Mouse (Mus musculus) embryo, embryonic 10 days (tissue): ENCODE measurements around the gene Sh2b2.
A peak's percentile ranks its signal among the peaks of the same experiment; 100 is the strongest.

Experiments
- DNase-seq: peaks from one replicate; pipeline ENCODE4 v3.0.0-alpha.2; 2015; ENCODE audit warnings: low spot score

Gene Sh2b2

DNA sequence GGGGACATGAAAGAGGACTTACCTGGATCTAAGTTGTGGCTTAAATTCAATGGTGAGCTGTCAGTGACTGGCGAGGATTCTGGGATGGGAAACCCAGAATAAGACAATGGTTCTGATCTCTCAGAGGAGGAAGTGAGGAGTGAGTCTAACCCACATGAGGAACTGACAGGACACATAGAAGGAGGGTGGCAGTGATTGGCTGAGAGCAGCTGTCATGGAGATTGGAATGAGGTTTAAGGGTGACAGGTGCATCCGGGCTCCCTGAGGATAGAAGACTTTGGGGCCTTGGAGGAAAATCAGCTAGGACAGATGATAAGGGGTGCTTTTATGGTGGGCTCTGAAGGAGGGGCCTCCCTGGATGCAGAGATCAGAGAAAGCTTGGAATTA, at the start of gene Sh2b2:
Gene Sh2b2, minus strand, starts transcription at position 105 of the 387 bp plus-strand sequence.
- no peak for DNase-seq

DNA sequence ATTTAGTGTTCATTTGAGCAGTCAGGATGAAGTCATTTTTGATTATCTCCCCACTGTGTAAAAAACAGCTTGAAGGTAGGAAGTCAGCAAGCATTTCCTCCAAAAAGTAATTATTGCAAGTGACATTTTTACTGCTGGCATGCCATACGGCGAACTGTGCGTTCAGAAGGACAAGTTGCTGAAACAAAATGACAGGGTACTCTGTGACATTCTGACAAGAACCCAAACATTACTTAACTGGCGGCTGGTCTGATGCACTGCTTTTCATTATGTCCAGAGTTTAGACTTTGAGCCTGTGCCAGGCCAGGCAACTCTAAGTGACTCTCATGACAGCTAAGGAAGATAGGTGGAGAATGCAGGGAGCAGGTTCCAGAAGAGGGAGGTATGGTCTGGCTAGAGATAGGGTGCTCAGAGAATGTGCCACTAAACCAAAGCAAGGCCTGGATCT, 46.6 kb upstream of the Sh2b2 start:
- no peak for DNase-seq

DNA sequence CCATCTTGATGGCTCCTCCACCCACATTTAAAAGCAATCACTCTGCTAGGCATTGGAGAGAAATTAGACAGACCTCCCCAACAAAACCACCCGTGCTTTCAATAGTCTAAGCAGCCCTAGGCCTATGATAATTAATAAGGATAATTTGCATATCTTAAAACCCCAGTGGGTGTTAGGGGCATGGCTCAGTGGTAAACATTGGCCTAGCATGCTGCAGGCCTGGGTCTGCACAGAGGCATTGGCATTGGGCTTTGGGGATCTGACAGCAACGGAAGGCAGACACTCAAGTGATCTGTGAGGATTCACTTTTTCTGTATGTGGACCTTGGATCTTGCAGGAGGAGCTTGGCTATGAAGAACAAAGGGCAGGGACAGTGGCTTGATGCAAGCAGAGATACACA, 46.0 kb upstream of the Sh2b2 start:
- no peak for DNase-seq

DNA sequence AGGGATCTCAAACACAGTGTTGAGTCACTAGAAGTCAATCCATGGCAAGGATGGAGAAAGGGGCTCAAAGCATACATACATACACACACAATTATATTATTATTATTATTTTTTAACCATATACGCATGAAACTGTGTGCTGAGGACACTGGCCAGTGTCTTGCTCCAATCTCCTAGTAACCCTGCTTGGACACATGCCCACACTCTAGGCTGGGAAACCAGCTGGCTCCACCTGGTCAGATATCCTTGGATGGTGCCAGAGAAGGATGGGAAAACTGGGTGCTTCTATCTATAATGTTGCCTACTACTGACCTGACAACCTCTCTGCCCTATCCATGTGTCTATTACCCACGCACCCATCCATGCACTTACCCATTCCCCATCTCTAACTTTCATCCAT, 45.2 kb upstream of the Sh2b2 start:
- DNase-seq: no peak

DNA sequence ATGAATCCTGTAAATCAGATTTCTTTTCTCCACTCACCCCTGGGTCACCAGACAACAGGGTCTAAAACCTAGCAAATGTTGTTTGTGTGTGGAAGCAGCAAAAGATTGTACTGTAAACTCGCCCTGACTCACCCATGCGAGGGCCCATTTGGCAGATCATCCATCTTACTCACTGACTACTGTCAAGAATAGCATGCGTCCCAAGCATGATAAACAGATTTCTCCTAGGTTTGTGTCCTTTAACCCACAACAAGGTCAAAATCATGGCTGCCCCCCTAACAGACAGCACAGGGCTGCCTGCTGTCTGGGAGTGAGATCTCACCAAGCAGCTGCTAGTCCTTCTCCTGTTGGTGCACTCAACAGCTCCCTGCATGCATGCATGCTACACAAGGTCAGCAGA, 43.4 kb upstream of the Sh2b2 start:
- DNase-seq: no peak

DNA sequence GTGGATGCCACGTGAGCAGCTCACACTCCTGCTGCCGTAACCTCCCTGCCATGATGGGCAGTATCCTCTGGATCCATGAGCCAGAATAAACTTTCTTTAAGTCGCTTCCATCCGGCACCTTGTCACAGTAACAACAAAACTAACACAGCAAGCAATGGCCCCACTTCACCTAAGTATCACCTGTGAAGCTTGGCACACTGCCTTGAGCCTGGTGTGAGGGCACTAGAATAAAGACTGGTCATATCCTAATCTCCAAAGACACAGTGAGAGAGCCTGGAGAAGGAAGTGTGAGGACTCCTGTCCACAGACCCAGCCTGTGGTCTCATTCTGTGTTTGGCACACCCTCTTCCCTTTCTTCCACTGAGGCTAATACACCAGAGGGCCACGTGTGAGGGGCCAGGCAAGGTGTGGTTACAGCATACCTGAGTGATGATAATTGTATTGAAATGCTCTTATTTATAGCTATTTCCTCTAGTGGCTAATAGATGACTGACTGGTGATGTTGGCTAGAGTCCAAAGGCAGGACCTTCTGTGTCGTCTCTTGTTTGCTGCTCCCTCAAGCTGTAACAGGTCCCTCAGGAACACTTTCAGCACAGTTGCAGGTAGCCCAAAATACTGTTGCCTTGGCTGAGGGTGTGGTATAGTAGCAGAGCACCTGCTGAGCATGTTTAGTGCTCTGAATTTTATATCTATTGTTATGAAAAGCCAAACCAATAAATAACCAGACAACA, 42.2 kb upstream of the Sh2b2 start:
- no peak for DNase-seq

DNA sequence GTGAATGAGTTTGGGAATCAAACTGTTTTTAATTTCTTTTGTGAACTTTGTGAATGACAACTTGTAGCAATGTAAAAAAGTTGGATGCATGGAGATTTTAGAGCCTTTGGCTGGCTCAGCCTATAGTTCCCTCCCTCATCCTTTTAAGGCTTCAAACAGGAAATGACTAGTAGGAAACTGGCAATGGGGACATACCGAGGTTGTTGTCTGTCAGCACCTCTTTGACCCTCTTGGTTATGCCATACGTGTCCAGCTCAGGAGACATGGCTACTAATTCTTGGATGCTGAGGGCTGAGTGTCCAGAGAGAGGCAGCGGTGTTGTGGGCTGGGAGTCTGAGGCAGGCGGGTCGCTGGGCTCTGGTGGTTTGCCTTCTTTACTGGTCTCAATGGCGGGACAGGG, 40.2 kb upstream of the Sh2b2 start:
- DNase-seq: no peak

DNA sequence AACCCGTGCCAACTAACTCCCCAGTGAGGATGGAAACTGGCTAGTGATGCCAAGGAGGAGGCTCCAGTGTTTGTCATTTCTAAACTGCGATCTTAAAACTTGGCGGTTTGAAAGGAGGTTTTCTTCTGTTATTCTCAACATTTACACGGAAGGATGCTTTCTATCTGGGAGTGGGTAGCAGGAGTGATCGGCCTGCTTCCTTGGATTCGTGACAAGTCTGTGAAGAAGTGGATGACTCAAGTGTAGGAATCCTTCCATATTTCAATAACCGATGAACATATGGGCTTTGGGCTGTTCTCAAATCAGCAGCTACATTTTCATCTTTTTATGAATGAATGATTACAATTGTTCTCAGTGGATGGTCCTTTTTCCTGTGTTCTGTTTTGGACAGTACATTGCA, 38.8 kb upstream of the Sh2b2 start:
- DNase-seq: no peak

DNA sequence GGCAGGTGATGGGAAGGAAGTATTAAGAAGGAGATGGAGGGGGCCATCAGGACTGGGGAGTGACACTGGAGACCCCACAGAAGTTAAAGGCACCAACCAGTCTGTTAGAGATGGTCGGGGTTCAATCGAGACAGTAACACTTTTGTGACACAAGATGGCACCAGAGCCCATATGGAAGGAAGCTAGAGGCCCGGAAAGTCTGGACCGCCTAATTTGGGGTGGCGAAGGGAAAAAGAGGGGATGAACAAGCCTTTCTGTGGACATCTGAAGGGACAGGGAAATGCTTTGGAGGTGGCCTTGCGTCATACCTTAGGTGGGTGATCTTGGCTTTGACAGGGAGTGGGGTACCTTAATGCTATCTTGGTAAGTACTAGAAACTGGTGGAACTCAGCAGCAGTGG, 35.0 kb upstream of the Sh2b2 start:
- peak; percentile 32 for DNase-seq

DNA sequence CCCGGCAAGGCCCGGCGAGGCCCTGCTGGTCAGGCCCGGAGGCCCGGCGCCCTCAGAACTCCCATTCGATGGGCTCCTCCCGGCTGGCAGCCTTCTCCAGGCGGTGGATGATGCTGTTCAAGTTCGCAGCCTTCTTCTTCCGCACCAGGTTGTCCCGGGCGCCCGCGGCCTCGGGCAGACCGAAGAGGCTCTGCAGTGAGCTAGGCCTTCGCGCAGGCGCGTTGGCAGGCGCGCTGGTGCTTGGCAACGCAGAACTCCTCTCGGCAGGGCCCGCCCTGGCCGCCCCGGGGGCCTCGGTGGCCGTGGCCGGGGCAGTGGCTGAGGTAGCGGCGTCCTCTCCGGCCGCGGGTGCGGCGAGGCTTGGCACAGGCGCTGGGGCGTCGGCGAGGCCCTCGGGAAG, 28.4 kb upstream of the Sh2b2 start:
- DNase-seq: no peak

DNA sequence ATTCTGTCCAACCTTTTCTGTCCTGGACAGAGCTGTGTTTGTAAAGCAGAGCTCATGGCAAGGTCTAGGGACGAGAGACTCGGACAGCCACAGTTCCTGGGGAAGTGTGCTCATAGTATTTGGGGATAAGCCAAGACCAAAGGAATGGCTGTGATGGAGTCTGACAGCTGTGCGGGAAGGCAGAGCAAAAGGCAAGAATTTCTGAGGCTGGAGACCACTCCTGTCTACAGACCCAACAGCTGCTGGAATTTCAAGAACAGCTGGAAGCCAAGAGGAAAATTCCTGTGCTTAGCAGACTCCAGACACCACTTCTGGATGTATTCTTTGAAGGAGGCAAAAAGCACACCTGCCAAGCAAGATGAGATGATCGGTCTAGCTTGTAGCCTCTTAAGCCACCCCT, 23.6 kb upstream of the Sh2b2 start:
- no peak for DNase-seq

DNA sequence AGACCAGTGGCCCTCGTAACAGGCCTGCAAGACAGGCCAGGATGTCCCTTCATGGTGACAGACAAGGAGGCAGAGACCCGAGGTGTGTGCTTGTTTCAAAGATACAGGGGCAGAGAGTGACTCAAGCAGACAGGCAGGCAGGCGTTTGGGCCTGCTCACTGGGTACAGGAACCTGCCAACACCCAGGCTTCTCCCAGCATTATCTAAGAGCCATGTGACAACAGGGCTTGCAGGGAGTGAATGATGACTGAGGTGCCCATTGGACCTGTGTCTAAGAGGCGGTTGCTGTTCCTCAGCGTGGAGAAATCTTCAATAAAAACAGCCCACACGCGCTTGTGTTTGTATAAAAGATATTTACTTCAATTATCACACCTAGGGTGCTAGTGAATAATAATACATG, 19.7 kb upstream of the Sh2b2 start:
- DNase-seq: no peak

DNA sequence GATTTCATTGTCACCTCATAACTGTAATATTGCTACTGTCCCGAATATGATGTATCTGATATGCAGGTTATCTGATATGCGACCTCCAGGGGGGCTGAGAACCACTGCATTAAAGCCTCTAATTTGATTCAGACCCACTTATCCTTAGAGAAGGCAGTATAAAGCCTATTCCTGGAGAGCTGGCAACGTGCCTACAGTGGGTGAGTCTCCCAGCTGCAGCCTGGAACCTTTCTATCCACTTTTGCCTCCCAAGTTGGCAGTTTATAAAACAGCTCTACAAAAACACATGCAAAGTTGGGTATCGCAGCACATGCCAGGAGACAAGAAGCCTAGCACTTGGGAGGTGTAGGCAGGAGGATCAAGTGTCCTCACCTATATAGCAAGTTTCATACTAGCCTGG, 17.0 kb upstream of the Sh2b2 start:
- DNase-seq: no peak

DNA sequence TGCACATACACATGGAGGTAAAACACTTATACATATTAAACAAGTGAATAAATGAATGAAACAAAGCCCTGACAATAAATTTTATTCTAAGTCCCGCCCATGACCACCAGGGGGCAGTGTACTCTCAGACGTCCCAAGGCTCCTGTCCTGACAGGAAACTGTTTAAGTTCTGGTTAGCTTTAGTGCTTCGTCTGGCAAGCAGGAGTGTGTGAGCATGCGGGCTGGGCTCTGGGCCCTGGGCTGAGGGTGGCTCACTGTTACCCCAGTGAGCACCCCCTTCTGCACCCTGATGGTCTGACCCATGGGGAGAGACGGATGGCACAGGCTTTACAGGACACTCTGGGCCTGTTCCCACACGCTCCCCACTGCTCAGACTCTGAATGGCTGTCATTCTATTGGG, 12.6 kb upstream of the Sh2b2 start:
- DNase-seq: peak; percentile 78

DNA sequence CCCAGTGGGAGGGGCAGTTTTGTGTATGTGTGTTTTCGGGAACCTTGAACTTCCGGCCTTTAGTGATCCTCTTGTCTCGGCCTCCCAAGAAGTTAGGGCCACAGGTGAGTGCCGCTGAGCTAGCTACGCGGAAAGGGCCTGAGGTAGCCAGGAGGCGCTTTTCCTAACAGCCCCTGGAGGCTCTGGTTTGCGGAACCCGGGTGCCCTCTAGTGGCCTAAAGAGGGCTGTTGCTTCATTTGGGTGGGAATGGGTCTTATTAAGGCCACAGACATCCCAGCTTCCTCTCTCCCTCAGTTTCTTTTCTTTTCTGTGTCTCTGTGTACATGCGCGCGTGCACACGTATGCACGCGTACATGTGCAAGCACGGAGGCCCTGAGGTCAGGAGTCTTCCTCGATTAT, 6.5 kb upstream of the Sh2b2 start:
- DNase-seq: peak; percentile 82

DNA sequence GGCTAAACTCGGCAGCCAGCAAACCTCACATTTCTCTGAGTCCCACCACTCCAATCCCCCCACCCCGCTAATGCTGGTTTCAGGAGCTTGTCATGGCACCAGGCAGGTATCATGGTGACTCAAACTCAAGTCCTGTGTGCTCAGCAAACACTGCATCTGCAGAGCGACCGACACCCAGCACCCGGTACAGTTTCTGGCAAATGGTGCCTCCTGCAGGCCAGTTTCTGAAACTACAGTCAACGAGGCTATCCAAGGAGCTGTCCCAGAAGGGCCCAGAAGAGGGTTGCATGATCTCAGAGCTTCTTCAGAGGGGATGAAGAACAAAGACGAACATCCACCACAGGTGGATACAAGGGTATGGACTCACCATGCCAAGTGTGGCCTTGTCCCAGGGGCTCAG, 4.6 kb upstream of the Sh2b2 start:
- DNase-seq: peak; percentile 43

DNA sequence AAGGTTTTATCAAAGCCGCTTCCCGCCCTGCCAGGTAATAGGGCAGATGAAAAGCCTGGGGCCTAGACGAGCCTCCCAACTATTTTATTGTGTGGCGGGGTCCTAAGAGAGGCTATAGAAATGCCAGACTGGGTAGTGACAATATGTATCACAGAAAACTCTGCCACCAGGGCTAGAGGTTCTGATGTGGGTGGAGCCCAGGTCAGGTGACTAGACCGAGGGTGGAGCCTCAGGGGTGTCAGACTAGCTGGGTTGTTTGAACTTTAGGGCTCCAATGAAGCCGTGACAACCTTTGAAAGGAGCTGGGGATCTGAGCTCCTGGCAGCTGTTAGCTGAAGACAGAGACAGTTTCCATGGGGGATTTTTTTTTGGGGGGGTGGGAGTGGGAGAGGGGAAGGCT, 2.1 kb upstream of the Sh2b2 start:
- no peak for DNase-seq

DNA sequence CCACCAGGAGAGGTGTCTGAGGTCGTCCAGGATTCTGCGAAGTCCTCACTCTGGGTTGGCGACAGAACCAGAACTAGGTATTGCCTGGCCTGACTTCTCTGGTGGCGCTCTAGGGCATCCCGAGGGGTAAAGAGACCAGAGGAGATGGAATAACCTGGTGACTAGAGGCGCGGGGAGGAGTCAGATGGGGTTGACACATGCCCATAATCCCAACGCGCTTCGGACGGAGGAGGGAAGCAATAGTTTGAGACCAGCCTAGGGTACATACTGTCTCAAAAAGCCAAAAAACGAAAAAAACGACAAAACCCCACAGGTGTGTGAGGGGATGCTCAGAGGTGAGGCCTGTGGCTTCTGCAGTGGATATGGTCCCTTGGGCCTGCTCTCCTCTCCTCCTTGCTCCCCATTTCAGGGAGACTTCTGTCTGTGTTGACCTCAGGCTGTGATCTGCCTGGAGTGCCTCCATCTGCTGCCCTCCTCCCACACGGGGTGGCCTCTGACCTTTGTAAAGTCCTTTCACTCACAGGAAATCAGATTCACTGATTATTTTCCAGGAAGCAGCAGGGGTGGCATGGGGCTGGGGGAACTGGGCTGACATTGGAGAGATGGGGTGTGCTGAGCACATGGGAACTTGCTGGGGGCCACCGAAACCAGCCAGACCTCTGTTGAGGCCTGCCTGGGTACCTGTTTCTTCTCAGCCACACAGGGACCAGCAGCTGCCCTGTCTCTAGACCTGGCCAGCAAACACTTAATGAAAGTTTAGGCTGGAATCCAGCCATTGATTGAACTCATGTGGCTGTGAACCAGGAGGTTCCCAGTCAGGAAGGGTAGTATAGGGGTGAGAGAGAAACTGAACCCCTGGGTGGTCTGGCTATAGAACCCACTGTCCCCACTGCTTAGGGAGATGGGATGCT, 560 bp downstream of the Sh2b2 start:
- DNase-seq: peak; percentile 58

DNA sequence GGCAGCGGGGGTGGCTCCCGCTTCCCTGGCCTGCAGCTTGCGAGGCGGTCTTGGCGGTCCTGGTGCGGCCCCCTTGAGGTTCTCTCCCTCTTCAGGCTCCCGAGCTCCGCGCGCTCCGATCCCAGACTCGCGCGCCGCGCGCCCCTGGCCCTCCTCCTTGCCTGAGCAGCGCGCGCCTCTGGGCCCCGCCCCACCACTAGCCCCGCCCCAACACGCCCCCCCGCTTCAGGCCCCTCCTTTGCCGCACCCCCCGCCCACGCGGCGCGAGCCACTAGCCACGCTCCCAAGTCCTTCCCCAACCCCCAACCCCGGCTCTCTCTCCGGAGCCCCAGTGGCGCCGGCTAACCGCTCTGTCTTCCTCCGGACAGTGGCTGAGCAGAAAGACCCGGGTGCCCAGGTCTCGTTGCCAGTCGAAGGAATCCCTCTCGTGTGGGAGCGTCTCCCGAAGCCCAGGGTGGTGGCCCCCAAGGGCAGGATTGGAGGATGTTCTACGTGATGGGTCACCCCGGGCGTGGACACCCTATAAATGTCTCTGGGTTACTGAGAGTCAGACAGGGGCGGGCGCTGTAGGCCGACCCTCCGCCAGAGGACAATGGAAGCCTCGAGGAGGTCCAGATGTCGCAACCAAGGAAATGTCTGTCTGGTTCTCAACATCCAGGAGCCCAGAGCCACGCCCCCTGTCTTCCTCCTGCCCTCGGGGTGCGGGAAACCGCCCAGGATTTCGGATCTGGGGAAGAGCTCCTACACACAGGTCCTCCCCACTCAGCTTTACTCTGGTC, 1.4 kb downstream of the Sh2b2 start:
- peak; percentile 86 for DNase-seq

DNA sequence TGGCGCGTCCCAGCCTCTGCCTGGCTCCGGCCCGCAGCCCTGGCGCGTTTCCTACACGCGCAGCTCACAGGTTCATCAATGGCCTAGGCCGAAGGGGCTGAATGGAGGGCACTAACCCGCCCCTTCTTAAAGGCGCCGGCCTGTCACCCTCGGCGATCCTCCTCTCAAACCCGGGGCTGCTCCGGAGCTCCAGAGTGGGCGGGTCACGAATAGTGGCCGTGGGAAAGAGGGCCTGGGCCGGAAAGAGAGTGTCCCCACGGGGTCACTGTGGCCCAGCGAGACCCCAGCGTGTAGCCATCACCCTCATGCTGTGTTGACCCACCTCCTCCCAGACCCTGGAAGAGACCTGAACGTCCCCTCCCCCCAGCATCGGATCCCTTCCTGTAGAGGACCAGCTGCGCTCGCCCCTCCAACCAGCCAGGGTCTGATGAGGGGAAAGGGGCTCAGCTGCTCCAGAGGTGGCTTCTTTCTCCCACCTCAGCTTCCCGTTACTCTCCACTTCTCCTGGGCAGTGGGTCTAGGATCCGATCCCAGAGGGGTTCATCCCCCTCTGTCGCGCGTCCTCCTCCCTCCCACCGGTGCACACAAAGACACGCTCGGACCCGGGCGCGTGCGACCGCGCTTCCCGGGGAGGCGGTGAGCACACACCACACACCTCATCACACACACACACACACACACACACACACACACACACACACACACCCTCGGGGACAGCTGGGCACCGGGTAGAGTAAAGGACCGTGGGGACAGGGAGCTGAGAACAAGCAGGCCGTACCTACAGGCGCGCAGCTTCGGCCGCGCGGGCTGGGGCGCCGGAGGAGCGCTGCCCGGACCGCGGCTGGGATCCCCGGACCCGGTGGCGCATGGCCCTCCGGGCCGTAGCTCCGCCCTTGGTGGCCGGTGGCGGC, 2.2 kb downstream of the Sh2b2 start:
- DNase-seq: peak; percentile 69

DNA sequence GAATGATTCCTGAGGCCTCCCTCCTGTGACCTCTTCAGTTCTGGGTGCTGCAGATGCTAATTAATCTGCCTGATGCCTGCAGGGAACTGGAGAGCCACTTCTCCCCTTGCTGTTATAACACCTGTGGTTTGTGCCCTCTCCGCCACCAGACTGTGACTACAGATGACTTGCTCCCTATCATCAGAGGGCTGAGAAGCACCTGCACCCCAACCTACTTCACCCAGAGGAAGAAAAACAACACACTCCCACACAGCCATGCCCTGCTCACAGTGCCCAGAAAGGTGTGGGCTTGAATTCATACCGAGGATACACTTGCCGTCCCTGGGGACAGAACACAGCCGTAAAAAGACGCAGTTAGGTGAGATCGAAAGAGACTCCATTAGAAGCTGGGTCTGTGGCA, 5.2 kb downstream of the Sh2b2 start:
- no peak for DNase-seq

DNA sequence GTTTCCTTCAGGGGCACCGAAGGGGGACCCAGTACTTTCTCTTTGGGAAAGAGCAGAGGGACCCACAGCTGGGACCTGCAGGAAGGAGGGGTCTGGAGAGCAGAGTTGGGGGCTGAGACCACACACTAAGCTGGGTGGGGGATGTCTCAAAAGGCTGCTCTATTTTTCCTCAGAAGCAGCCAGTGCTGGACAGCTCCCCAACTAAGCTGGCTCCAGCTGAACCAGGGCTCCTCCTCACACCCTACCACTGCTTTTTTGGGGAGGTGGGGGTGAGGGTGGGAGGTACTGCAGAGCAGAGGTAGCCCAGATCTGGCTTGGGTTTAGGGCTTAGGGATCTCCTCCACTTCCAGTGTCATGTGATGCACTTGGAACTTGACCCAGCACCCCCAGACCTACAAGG, 6.0 kb downstream of the Sh2b2 start:
- no peak for DNase-seq
